ENCODE assay signal across 10 mouse cellular contexts in the genomic region with DNA sequence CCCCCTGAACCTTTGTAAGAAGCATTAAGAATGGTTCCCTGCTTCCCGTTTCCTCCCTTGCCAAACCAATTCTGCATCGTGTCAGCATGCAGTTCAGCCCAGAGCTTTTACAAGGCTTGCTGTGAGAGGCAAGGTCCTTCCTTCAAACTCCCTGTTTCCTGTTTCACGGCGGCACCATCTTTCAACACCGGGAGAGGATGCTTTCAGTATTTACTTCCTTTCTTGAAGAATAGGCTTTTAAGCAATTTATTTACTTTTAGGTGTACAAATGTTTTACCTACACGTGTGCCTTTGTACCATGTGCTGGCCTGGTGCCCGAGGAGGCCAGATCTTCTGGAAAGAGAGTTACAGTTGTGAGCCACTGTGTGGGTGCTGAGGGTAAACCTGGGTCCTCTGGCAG. TPM values are rescaled to one million over a fixed set of nuclear protein-coding genes. Genes with fewer than 3 reads are reported as not detected.
DNase-seq lines count a peak whose midpoint lies in the region; ATAC-seq and TF ChIP-seq lines count a peak whose summit lies in the region.
"Had no signal": no experiment of that assay in that cellular context is flagged by ENCODE, and none has a peak within 500 bp of the region (broad histone marks: within the 10 kb centered on the region; RNA-seq: fewer than 3 reads in every experiment).

No protein-coding gene starts in this region.

- peaks cover 51% of the 10 kb centered on the region for H3K4me1 ChIP-seq in heart, embryonic 13.5 days
- peaks cover 18% of the 10 kb centered on the region for H3K4me1 ChIP-seq in limb, embryonic 14.5 days (ENCODE audit: control insufficient read depth, insufficient read depth, low read length)

- intact Hi-C loops in left cerebral cortex, postnatal 25 days (cut with DNase I): no loop called here
- intact Hi-C loops in left cerebral cortex, postnatal 4 days (cut with DNase I): no loop called here

- H3K9me3 ChIP-seq in heart, embryonic 13.5 days: no peaks in the 10 kb centered on the region
- no peaks in the 10 kb centered on the region for H3K9me3 ChIP-seq in limb, embryonic 14.5 days (ENCODE audit: control insufficient read depth, low read length)

- no peak overlapping the region for H3K9ac ChIP-seq in heart, embryonic 13.5 days
- H3K9ac ChIP-seq in limb, embryonic 14.5 days (ENCODE audit: low read depth, low read length, severe bottlenecking): no peak overlapping the region
- H3K9ac ChIP-seq: forebrain, postnatal 0 days had no signal

- H3K4me3 ChIP-seq in heart, embryonic 13.5 days: no peak overlapping the region
- no peak overlapping the region for H3K4me3 ChIP-seq in limb, embryonic 14.5 days (replicated peaks; ENCODE audit: low read length)
- H3K4me3 ChIP-seq: layer of hippocampus, adult 2 months had no signal

- no peak for ATAC-seq in heart, embryonic 13.5 days (ENCODE audit: extremely low read depth, insufficient number of reproducible peaks, low FRiP score, low TSS enrichment)
- ATAC-seq in limb, embryonic 14.5 days (ENCODE audit: low FRiP score, low read depth): no peak
- ATAC-seq: forebrain, postnatal 0 days had no signal

- no peak for TF ChIP-seq POLR2A in limb, embryonic 14.5 days (IDR thresholded peaks at IDR 0.05; ENCODE audit: borderline replicate concordance, extremely low read depth, insufficient read depth, insufficient read length)

- H3K4me2 ChIP-seq in heart, embryonic 13.5 days: no peak overlapping the region
- H3K4me2 ChIP-seq in limb, embryonic 14.5 days (replicated peaks; ENCODE audit: low read depth, low read length, severe bottlenecking): no peak overlapping the region

- no peak for DNase-seq in heart, adult 8-10 months (ENCODE audit: low spot score)
- DNase-seq in T-cell, adult 2 months (ENCODE audit: low spot score): peak; percentile 49
- no peak for DNase-seq in limb, embryonic 14.5 days (ENCODE audit: low spot score)
- DNase-seq in splenic B cell, adult 2 months (ENCODE audit: low read depth, low spot score): peak; percentile 18
- no peak for DNase-seq in frontal cortex, postnatal 10 days (ENCODE audit: low spot score in 2 of 2)
- DNase-seq in left cerebral cortex, postnatal 25 days (ENCODE audit: low spot score in 2 of 2): no peak
- no peak for DNase-seq in left cerebral cortex, postnatal 4 days
- DNase-seq: forebrain, postnatal 0 days had no signal

- H3K27me3 ChIP-seq in heart, embryonic 13.5 days (replicated peaks): no peaks in the 10 kb centered on the region
- H3K27me3 ChIP-seq in limb, embryonic 14.5 days (ENCODE audit: control insufficient read depth, insufficient read depth, low read length): no peaks in the 10 kb centered on the region
- no peaks in the 10 kb centered on the region for H3K27me3 ChIP-seq in splenic B cell, adult 2 months (ENCODE audit: control insufficient read depth, insufficient read depth, low read length, poor library complexity, severe bottlenecking)

- WGBS in heart, embryonic 13.5 days: 65% methylated on average over 7 of the region's 7 CpGs
- 44% methylated on average over 7 of the region's 7 CpGs for WGBS in limb, embryonic 14.5 days

- H3K36me3 ChIP-seq in heart, embryonic 13.5 days: no peaks in the 10 kb centered on the region
- no peaks in the 10 kb centered on the region for H3K36me3 ChIP-seq in limb, embryonic 14.5 days (ENCODE audit: control insufficient read depth, insufficient read depth, low read length)
- no peaks in the 10 kb centered on the region for H3K36me3 ChIP-seq in splenic B cell, adult 2 months (ENCODE audit: control insufficient read depth, insufficient read depth, low read length, poor library complexity, severe bottlenecking)

- peak overlapping the region; percentile 77 for H3K27ac ChIP-seq in heart, embryonic 13.5 days (replicated peaks)
- H3K27ac ChIP-seq in limb, embryonic 14.5 days (replicated peaks; ENCODE audit: low read depth, low read length): peak overlapping the region; percentile 43; the same call in 1 of the 2 replicates
- H3K27ac ChIP-seq: layer of hippocampus, adult 2 months had no signal

RNA-seq across cellular contexts. Expression of a gene that starts 4.2 kb away (rescaled TPM):
- polyA plus RNA-seq in heart, embryonic 13.5 days (2015; fragmentation: Nextera tagmentation; extraction: Ambion mirVana): 9.9 and 10.3 TPM in 2 replicates
- total RNA-seq in heart, adult 8-10 months (2022): 10 to 100 TPM in 3 of 4 experiments, 1 to 10 TPM in 1; 9.8 to 11.6 (median 10.8) TPM
- polyA plus RNA-seq in limb, embryonic 14.5 days (2012; rRNA removed): 23.0 and 26.5 TPM in 2 replicates
- 19.3 and 21.5 TPM in 2 replicates for polyA plus RNA-seq in limb, embryonic 14.5 days (2014; fragmentation: Nextera tagmentation; extraction: Ambion mirVana)
- total RNA-seq in left cerebral cortex, postnatal 25 days (2021): 10 to 100 TPM; 23.3 to 24.0 TPM
- total RNA-seq in left cerebral cortex, postnatal 4 days (2021): 10 to 100 TPM; 27.9 to 30.4 TPM

RNA-seq across cellular contexts. Expression of a gene that starts 41.6 kb away (rescaled TPM):
- 35.7 and 38.5 TPM in 2 replicates for polyA plus RNA-seq in heart, embryonic 13.5 days (2015; fragmentation: Nextera tagmentation; extraction: Ambion mirVana)
- total RNA-seq in heart, adult 8-10 months (2022): 100 to 1,000 TPM; 450 to 472 (median 462) TPM
- 22.9 and 30.6 TPM in 2 replicates for polyA plus RNA-seq in limb, embryonic 14.5 days (2012; rRNA removed)
- 72.1 and 76.9 TPM in 2 replicates for polyA plus RNA-seq in limb, embryonic 14.5 days (2014; fragmentation: Nextera tagmentation; extraction: Ambion mirVana)
- total RNA-seq in left cerebral cortex, postnatal 25 days (2021): 100 to 1,000 TPM; 106 to 113 TPM
- total RNA-seq in left cerebral cortex, postnatal 4 days (2021): 100 to 1,000 TPM; 204 to 208 TPM

Comparison
In these comparisons a context has a peak if more than half of its experiments do, and no peak if none do; other contexts are left out.
1. DNase-seq: peak in T-cell, adult 2 months (single experiment) and splenic B cell, adult 2 months (single experiment); none in heart, adult 8-10 months (single experiment), limb, embryonic 14.5 days (single experiment), frontal cortex, postnatal 10 days (0 of 2), left cerebral cortex, postnatal 25 days (0 of 2) and left cerebral cortex, postnatal 4 days (single experiment).